Mouse (Mus musculus): Measurements from ENCODE around the gene Clip2. TPM values are rescaled to one million over a fixed set of nuclear protein-coding genes. Genes with fewer than 3 reads are reported as not detected.

Clip2 gene
- total RNA-seq, 2 experiments from 2014 or later, result 113 to 116 TPM

DNA sequence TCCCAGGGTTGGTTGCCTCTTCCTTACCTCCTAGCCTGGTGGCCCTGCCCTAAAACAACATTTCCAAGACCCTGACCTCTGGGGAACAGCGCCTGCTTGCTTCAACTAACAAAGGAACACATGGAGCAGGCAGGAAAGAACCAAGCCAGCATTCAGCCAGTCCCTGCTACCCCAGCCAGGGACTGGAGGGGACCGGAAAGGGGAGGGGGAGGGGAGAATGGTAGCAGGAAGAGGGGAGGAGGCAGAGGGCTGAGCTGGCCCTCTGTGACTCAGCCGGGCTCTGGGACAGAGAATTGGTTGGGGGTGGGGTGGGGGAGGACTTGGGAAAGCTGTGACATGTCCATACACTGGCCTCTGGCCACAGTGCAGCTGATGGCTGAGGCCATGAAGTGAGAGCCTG lies 12.3 kb downstream of the Clip2 start:
- intact Hi-C loops (cut with DNase I), result no loop called here
- DNase-seq (ENCODE audit: low spot score in 2 of 2), result no peak

DNA sequence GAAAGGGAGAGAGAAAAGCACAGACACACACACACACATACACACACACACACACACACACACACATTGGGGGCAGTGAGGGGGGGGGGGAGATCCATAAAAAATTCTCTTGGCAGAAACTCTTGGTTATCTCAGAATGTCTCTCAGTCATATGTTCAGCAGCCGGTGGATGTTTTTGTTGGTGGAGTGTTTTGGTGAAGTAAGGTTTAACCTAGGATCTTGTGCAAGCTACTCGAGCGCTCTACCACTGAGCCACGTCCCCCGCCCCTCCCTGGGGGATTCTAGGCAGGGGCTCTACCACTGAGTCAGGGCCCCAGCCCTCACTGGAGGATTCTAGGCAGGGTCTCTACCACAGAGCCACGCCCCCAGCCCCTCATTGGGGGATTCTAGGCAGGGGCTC lies 16.2 kb downstream of the Clip2 start:
- no peak for DNase-seq (ENCODE audit: low spot score in 2 of 2)
- intact Hi-C loops (cut with DNase I), result no loop called here

DNA sequence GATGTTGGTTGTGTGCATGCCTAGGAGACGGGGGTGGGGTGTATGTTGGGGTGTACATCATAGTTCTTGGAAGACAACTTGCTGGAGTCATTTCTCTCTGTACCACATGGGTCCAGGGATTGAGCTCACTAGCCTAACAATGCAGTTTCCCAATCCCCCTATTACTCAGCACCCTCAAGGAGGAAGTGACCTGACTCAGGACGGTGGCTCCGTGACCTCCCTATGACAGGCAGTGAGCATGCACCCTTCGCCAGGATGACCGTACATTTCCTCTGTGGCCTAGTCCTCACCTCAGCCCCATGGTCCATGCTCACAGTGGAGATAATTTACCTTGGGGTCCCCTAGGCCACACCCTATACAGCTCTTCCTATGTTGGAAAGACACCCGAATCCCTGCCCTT lies 19.8 kb downstream of the Clip2 start:
- no peak for DNase-seq (ENCODE audit: low spot score in 2 of 2)
- intact Hi-C loops (cut with DNase I), result no loop called here

DNA sequence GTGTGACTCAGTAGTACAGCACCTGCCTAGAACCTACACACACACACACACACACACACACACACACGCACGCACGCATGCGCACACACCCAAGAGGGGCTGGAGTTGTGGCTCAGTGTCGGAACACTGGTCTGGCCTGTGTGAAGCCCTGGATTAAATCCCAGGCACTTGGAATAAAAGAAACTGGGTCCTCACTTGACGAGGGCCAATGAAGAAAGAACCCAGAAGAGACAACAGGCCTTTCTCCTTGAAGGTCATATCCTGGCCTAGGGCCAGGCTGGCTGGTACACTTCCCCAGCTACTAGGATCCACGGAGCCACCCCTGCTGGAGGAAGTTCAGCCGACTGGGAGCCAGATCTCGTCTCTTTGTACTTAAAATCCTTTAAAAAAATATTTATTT lies 20.6 kb downstream of the Clip2 start:
- intact Hi-C loops (cut with DNase I), result no loop called here
- DNase-seq (ENCODE audit: low spot score in 2 of 2), result peak; percentile 63 to 79

DNA sequence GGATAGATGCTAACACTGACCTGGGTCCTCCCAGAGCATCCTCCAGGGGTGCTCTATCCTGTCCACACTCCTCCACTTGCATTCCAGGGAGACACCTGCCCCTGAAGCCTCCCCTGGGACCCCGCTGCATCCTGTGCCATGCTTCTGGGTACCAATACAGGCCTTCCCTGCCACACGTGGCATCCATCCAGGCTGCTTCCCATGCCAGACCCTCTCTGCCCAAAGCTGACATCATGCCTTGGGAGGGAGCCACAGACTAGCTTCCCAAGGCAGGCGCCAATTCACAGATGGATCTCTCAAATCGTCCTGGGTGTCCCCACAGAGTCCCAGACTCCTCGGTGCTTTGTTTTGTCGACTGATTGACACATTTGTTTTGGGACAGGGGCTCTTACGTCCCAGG lies 21.4 kb downstream of the Clip2 start:
- intact Hi-C loops (cut with DNase I), result no loop called here
- DNase-seq (ENCODE audit: low spot score in 2 of 2), result peak; percentile 74 to 87

DNA sequence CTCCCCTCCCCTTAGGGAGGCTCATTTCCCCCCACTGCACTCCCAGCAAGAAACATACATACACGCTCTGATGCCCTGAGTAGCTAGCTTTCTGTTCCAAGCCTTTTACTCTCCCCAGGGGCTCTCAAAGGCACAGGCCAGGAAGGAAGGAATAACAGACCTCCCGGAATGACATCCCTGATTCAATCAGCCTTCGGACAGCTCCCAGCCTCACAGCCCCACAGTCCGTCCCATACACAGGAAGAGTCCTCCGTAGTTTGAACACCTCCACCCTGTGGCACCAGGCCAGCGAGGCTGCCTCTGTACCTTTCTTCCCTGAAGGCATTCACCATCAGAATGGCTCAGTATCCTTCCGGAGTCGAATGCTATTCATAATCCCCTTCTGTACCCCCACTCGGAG lies 23.7 kb downstream of the Clip2 start:
- intact Hi-C loops (cut with DNase I), result no loop called here
- DNase-seq (ENCODE audit: low spot score in 2 of 2), result no peak

DNA sequence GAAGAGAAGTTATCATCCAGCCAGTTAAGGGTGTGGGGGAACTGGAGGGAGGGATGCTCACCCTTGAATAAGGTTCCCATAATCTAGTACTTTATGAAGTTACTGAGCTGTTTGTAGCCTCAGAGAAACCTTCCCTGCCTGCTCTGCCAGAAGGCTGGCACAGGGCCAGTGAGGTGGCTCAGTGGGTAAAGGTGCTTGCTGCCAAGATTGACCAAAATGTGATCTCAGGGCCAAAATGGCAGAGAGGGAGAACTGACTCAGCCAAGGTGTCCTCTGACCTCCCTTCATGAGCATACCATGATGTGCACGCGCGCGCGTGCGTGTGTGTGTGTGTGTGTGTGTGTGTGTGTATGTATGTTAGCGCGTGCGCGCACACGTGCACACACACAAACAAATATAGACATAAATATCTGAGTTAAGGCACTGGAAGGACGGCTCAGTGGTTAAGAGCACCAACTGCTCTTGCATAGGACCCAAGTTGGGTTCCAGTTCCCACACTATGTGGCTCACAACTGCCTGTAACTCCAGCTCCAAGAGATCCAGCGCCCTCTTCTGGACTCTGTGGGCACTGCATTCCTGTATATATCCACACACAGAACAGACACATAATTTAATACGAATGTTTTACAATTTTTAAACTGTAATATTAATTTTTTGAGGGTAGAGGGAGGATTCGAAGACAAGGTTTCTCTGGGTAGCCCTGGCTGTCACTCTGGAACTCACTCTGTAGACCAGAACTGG lies 26.1 kb downstream of the Clip2 start:
- intact Hi-C loops (cut with DNase I), result no loop called here
- no peak for DNase-seq (ENCODE audit: low spot score in 2 of 2)

DNA sequence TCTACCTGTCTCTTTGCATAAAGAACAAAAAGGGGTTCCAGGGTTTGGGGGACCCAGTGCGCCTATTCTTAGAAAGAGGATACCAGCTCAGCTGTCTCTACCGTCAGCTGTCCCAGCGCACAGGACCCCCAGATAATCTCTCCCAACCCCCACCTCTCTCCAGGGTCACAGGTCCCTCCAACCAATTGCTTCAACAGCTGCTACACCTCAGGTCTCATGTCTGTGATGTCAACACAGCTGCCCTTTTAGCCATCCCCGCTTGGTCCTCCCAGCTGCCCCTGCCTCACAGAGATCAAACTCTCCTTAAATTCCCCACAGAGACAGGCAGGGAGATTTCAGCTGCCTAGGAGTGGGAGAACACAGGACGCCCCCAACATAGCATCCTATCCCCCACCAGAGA lies 28.5 kb downstream of the Clip2 start:
- intact Hi-C loops (cut with DNase I), result no loop called here
- DNase-seq (ENCODE audit: low spot score in 2 of 2), result no peak

DNA sequence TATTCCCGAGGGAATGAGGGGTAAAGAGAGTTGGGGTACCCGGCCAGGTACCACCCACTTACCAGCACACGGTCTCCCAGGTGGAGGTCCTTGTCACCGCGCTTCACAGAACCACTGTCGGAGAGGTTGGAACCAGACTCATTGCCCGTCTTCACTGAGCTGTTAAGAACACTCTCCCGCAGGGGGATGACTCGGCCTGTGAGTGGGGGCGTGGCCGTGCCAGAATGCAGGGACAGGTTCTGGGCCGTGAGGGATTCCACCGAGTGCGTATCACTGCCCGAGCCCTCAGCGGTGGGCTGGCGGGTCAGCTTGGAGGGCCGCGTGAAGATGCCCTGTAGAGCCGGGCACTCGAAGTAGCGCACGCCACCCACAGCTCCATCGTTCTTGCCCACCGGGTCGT lies 29.7 kb downstream of the Clip2 start:
- intact Hi-C loops (cut with DNase I), result no loop called here
- DNase-seq (ENCODE audit: low spot score in 2 of 2), result no peak

DNA sequence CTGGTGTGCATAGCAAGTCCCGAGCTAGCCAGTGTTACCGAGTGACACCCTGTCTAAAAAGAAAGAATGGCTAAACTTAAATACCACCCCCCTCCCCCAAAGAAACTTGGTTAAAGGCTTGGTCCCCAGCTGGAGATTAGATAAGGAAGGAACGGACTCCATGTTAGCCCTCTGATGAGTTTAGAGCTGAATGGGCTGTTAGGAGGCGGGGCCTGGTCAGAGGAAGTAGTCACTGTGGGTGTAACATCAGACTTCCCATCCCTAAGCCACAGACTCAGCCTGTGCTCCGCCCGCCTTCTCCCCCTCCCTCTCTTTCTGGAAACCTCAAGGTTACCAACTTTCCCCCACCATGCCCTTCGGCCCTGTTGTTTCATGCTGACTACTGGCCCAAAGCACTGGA lies 30.4 kb downstream of the Clip2 start:
- no peak for DNase-seq (ENCODE audit: low spot score in 2 of 2)
- intact Hi-C loops (cut with DNase I), result no loop called here

DNA sequence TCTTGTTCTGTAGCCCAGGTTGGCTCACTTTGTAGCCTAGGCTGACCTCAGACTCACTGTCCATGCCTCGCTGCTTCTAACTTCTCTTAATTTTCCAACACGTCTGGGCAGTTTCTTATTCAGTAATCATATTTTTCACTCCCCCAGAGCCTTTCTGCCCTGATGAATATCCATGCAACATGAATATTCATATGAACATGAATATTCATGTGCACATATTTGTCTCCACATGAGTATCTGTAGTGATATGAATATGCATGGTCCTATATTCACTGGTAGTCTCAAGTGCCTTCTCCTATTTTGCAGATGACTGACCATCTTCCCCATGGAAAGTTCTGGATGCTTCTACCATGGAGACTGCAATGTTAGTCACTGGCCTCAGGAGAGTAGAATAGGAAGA lies 31.1 kb downstream of the Clip2 start:
- intact Hi-C loops (cut with DNase I), result no loop called here
- no peak for DNase-seq (ENCODE audit: low spot score in 2 of 2)

DNA sequence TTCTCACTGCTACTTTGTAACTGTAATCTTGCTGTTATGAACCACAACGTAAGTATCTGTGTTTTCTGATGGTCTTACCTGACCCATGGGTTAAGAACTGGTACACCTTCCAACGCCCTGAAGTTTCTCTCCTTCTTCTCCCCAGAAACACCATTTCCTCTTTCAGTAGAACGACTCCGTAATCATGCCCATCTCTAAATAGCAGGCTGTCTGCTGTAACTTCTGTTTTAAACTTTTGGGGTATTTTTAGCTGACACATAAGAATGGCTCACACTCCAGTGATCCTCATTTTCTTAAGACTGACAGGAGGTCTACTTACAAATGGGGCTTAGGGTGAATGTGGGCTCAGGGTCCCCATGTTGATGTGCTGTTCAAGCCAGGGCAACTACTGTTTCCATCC lies 32.1 kb downstream of the Clip2 start:
- no peak for DNase-seq (ENCODE audit: low spot score in 2 of 2)
- intact Hi-C loops (cut with DNase I), result no loop called here

DNA sequence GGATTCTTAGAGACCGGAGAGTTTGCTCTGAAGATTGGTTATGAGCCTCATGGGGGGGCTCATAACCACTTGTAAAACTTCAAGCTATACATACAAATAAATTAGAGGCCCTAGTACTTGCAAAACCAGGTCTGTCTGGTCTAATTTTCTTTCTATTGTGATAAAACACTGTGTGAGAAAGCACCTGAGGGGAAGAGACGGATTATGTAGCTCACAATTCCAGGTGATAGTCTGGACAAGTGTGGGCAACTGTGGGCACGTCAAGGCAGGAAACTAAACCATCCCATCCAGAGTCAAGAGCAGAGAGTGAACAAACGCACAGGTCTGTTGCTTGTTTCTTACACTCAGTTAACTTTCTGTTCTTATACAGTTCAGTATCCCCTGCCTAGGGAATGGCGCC lies 32.8 kb downstream of the Clip2 start:
- no peak for DNase-seq (ENCODE audit: low spot score in 2 of 2)
- intact Hi-C loops (cut with DNase I), result no loop called here

DNA sequence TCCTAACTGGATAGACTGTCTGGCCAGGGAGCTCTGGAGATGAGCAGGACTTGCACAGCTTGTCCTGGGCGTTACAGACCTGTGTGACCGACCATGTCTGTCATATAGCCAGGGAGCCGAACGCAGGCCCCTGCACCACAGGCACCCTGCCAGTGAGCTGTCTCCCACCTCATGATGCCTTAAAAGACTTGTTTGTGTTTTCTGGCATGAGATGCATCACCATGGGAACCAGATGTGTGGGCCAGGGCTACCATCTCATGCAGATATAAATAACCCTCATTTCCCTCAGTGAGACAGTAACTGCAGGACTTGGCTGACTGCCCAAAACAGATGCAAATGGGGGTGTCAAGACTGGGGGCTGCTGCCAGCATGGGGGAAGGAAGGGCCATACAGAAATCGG lies 40.1 kb downstream of the Clip2 start:
- intact Hi-C loops (cut with DNase I), result no loop called here
- DNase-seq (ENCODE audit: low spot score in 2 of 2), result peak; percentile 83 to 88

DNA sequence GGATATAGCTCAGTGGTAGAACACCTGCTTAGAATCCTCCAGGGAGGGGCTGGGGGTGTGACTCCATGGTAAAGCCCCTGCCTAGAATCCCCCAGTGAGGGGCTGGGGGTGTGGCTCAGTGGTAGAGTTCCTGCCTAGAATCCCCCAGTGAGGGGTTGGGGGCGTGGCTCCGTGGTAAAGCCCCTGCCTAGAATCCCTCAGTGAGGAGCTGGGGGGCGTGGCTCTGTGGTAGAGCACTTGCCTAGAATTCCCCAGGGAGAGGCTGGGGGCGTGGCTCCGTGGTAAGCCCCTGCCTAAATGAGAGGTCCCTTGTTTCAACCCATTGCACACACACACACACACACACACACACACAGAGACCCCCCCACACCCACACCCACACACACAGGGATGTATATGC lies 42.0 kb downstream of the Clip2 start:
- intact Hi-C loops (cut with DNase I), result no loop called here
- no peak for DNase-seq (ENCODE audit: low spot score in 2 of 2)

DNA sequence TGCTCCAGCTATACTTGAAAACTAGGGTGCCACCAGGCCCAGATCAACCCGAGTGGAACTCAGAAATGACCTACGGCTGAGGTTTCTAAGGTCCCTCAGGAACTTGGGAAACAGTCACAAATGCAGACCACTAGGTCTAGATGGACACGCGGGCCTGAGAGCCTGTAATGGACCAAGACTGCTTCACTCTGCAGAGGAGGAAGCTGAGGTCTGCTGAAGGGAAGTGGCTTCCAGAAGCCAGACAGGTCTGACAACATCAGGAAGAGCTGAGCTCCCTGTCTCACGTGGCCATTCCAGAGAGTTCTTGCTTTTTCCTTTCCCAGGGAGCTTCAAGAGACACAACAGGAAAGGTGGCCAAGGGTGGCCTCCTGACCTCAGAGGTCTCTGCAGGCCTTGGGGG lies 43.3 kb downstream of the Clip2 start:
- DNase-seq (ENCODE audit: low spot score in 2 of 2), result no peak
- intact Hi-C loops (cut with DNase I), result loop anchor here (5.0 kb wide), 2 partner anchors 38 to 73 kb away; partner anchors contain the start of gene Rfc2

DNA sequence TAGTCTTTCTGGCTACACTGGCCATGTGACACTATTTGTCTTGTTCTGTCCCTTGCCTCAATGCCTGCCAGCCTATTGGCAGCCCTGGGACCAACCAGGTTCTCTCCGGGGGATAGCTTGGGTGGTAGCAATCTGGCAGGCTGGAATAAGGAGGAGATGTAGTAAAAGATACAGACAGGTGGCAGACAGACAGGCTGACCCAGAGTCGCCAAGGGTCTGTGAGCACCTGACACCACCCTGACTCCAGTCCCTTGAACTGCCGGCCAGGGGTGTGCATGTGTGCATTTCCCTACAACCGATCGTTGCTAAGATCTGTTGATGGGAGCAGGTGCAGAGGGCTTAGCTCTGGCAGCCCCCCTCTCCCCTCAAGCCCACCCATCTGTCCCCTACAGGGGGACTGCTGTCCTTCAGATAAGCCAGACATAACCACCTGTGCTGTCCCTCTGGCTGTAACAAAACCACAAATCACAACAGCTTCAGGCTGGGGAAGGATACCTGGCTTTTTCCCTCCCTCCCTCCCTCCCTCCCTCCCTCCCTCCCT lies 44.3 kb downstream of the Clip2 start:
- no peak for DNase-seq (ENCODE audit: low spot score in 2 of 2)
- intact Hi-C loops (cut with DNase I), result loop anchor here (5.0 kb wide), 2 partner anchors 39 to 74 kb away; partner anchors contain the start of gene Rfc2

DNA sequence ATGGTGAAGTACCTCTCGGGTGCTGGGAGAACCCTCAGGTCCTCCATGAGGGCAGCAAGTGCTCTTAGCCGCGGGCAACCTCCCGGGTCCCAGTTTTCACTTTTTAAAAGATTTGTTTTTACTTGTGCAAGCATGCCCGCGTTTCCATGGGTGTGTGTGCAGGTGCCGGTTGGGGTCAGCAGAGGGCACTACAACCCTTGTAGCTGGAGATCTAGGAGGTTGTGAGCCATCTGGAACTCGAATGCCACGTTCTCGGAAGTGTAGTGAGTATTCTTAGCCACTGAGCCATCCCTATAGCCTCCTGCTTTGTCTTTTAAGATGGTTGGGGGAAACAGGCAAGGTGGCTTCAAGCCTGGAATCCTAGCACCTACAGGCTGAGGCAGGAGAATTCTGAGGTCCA lies 44.9 kb downstream of the Clip2 start:
- peak; percentile 79 to 90 for DNase-seq (ENCODE audit: low spot score in 2 of 2)
- intact Hi-C loops (cut with DNase I), result loop anchor here (5.0 kb wide), 2 partner anchors 40 to 75 kb away; partner anchors contain the start of gene Rfc2

DNA sequence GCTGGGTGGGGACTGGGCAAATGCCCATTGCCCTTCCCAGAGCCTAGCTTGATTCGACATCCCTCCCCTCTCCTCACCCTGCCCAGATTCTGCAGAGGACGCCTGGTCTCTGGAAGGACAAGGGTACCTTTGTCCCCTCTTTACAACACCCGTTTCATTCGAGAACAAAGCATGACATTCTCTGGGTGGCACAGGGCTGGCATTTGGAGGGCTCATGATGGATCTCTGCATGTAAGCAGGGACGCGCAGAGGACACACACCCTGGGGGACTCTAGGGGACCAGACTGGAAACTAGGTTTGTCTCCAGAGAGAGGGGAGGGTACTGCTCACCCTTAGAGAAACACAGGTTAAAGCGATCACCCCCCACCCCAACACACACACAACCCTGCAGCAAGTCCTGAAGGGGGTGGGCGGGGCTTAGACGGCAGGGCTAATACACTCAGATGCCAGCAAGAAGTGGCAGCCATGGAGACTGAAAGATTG lies 46.4 kb downstream of the Clip2 start:
- intact Hi-C loops (cut with DNase I), result loop anchor here (5.0 kb wide), 2 partner anchors 41 to 76 kb away; partner anchors contain the start of gene Rfc2
- peak in 1 of 2 experiments; percentile 57 for DNase-seq (ENCODE audit: low spot score in 2 of 2)

DNA sequence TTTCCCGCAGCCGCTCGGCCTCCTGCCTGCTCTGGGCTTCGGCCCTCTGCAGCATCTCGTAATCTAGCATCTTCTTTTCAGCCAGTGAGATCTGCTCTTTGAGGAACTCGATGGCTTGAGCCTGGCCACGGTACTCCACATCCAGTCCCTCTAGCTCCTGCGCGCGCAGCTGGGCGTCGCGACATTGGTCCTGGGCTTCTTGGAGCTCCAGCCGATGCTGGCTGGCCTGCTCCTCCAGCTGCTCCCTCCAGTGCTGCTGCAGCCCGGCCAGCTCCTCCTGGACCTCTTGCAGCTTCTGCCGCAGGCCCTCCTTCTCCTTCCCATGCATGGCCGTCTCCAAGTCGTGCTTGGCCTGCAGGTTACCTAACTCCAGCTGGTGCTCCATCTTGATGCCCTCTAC lies 49.6 kb downstream of the Clip2 start:
- DNase-seq (ENCODE audit: low spot score in 2 of 2), result no peak

DNA sequence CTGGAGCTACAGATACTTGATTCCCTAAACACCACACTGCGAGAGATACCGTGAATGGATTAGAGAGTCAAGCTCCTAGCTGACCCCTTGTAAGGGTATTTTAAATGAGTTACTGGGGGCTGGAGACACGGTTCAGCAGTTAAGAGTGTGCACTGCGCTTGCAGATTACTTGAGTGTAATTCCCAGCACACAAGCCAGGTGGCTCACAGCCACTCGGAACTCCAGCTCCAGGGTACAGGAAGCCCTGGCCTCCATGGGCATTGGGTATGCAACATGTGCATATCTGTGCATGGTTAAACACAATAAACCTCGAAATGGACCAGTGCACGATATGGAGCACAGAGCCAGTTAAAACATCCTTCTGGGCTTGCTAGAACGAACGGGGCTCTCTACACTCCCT lies 50.8 kb downstream of the Clip2 start:
- no peak for DNase-seq (ENCODE audit: low spot score in 2 of 2)
- intact Hi-C loops (cut with DNase I), result no loop called here

More for the DNA sequence above, 49.6 kb downstream of the Clip2 start:
- intact Hi-C loops (cut with DNase I), result no loop called here
